Comparison of ENCODE assay signal across 10 mouse cellular contexts in genomic region chr2:90886436-90886835, GRCm38 (mm10). TPM values are rescaled to one million over a fixed set of nuclear protein-coding genes. Genes with fewer than 3 reads are reported as not detected.
DNase-seq lines count a peak whose midpoint lies in the region; ATAC-seq lines count a peak whose summit lies in the region.
"Had no signal": no experiment of that assay in that cellular context is flagged by ENCODE, and none has a peak within 500 bp of the region (broad histone marks: within the 10 kb centered on the region; RNA-seq: fewer than 3 reads in every experiment).

No protein-coding gene starts in this region.

- H3K27me3 ChIP-seq in forebrain, embryonic 16.5 days (replicated peaks; ENCODE audit: control insufficient read depth, insufficient read depth, low read length), result 0 out of 2 replicates have a peak, but pooled peaks cover 6% of the 10 kb centered on the region
- peaks cover 65% of the 10 kb centered on the region for H3K27me3 ChIP-seq in midbrain, embryonic 11.5 days (ENCODE audit: control insufficient read depth, insufficient read depth, low read length)

- intact Hi-C loops in left cerebral cortex, postnatal 36 days (cut with DNase I), result loop anchor here (2.0 kb wide), 1 partner anchor 16 kb away; no protein-coding TSS in a partner anchor

- ATAC-seq in frontal cortex, adult (ENCODE audit: low TSS enrichment), result peak; percentile 4; the same call in 1 of the 2 replicates
- ATAC-seq in forebrain, embryonic 16.5 days, result no peak
- ATAC-seq in midbrain, embryonic 11.5 days (ENCODE audit: low FRiP score), result no peak
- no peak for ATAC-seq in inflammation-experienced regulatory T-cells, adult 6 months

- peak overlapping the region; percentile 80 for H3K27ac ChIP-seq in forebrain, embryonic 16.5 days (ENCODE audit: low read length)
- no peak overlapping the region for H3K27ac ChIP-seq in midbrain, embryonic 11.5 days (ENCODE audit: low read depth, low read length)

- peaks cover 33% of the 10 kb centered on the region for H3K4me1 ChIP-seq in forebrain, embryonic 16.5 days (replicated peaks; ENCODE audit: control insufficient read depth, insufficient read depth, low read length)
- peaks cover 17% of the 10 kb centered on the region for H3K4me1 ChIP-seq in midbrain, embryonic 11.5 days (ENCODE audit: control insufficient read depth, insufficient read depth, low read length)

- no peaks in the 10 kb centered on the region for H3K9me3 ChIP-seq in forebrain, embryonic 16.5 days (ENCODE audit: control insufficient read depth, low read length)
- H3K9me3 ChIP-seq in midbrain, embryonic 11.5 days (ENCODE audit: control insufficient read depth, low read length), result no peaks in the 10 kb centered on the region

- peak overlapping the region; percentile 72 for H3K4me3 ChIP-seq in forebrain, embryonic 16.5 days (replicated peaks; ENCODE audit: low read length)
- peak overlapping the region; percentile 49 for H3K4me3 ChIP-seq in midbrain, embryonic 11.5 days (ENCODE audit: low read depth, low read length)
- H3K4me3 ChIP-seq: myocyte had no signal

- 27% methylated on average over 6 of the region's 6 CpGs for WGBS in forebrain, embryonic 16.5 days
- WGBS in midbrain, embryonic 11.5 days, result 25% methylated on average over 6 of the region's 6 CpGs

- DNase-seq in frontal cortex, postnatal 10 days (ENCODE audit: low spot score in 2 of 2), result no peak
- DNase-seq in brain, adult 2 months (ENCODE audit: low read depth, low spot score), result peak; percentile 62
- DNase-seq in midbrain, embryonic 11.5 days (ENCODE audit: low spot score, missing footprints), result peak; percentile 91
- DNase-seq in testis, postnatal 10 days (ENCODE audit: low spot score), result no peak
- DNase-seq in left cerebral cortex, postnatal 36 days (ENCODE audit: low spot score in 2 of 2), result no peak
- DNase-seq: thymus, postnatal 36 days had no signal

- H3K4me2 ChIP-seq in forebrain, embryonic 16.5 days (ENCODE audit: low read length), result peak overlapping the region; percentile 69
- H3K4me2 ChIP-seq in midbrain, embryonic 11.5 days, result peak overlapping the region; percentile 94

- peak overlapping the region; percentile 83 for H3K9ac ChIP-seq in forebrain, embryonic 16.5 days (replicated peaks; ENCODE audit: low read depth, low read length)
- peak overlapping the region; percentile 77 for H3K9ac ChIP-seq in midbrain, embryonic 11.5 days (ENCODE audit: low read length)

- no peaks in the 10 kb centered on the region for H3K36me3 ChIP-seq in forebrain, embryonic 16.5 days (ENCODE audit: control insufficient read depth, insufficient read depth)
- no peaks in the 10 kb centered on the region for H3K36me3 ChIP-seq in midbrain, embryonic 11.5 days (ENCODE audit: control insufficient read depth, insufficient read depth, low read length)

RNA-seq across cellular contexts. Expression of gene C1qtnf4, which starts 0.8 kb away (rescaled TPM):
- 28.6 and 29.9 TPM in 2 replicates for polyA plus RNA-seq in forebrain, embryonic 16.5 days (2015; fragmentation: Nextera tagmentation; extraction: Ambion mirVana)
- polyA plus RNA-seq in midbrain, embryonic 11.5 days (2014; fragmentation: Nextera tagmentation; extraction: Ambion mirVana), result 12.3 and 13.1 TPM in 2 replicates
- polyA plus RNA-seq in inflammation-experienced regulatory T-cells, adult 6 months (2017; shearing (Covaris generic)), result 1 to 10 TPM in 2 of 3 experiments, under 1 TPM in 1; 0.65 to 1.7 (median 1.2) TPM
- total RNA-seq in left cerebral cortex, postnatal 36 days (2021), result 100 to 1,000 TPM; 279 to 315 TPM

RNA-seq across cellular contexts. Expression of gene Kbtbd4, which starts 18.1 kb away (rescaled TPM):
- 61.9 and 62.3 TPM in 2 replicates for polyA plus RNA-seq in forebrain, embryonic 16.5 days (2015; fragmentation: Nextera tagmentation; extraction: Ambion mirVana)
- 45.3 and 48.8 TPM in 2 replicates for polyA plus RNA-seq in midbrain, embryonic 11.5 days (2014; fragmentation: Nextera tagmentation; extraction: Ambion mirVana)
- polyA plus RNA-seq in inflammation-experienced regulatory T-cells, adult 6 months (2017; shearing (Covaris generic)), result 10 to 100 TPM; 44.8 to 51.0 (median 45.0) TPM
- 10 to 100 TPM; 39.6 to 39.8 TPM for total RNA-seq in left cerebral cortex, postnatal 36 days (2021)

RNA-seq across cellular contexts. Expression of gene Ndufs3, which starts 18.2 kb away (rescaled TPM):
- polyA plus RNA-seq in forebrain, embryonic 16.5 days (2015; fragmentation: Nextera tagmentation; extraction: Ambion mirVana), result 211 and 212 TPM in 2 replicates
- 200 and 204 TPM in 2 replicates for polyA plus RNA-seq in midbrain, embryonic 11.5 days (2014; fragmentation: Nextera tagmentation; extraction: Ambion mirVana)
- 100 to 1,000 TPM; 108 to 135 (median 118) TPM for polyA plus RNA-seq in inflammation-experienced regulatory T-cells, adult 6 months (2017; shearing (Covaris generic))
- 100 to 1,000 TPM; 229 to 240 TPM for total RNA-seq in left cerebral cortex, postnatal 36 days (2021)

RNA-seq across cellular contexts. Expression of gene Mtch2, which starts 39.5 kb away (rescaled TPM):
- polyA plus RNA-seq in forebrain, embryonic 16.5 days (2015; fragmentation: Nextera tagmentation; extraction: Ambion mirVana), result 264 and 287 TPM in 2 replicates
- 257 and 260 TPM in 2 replicates for polyA plus RNA-seq in midbrain, embryonic 11.5 days (2014; fragmentation: Nextera tagmentation; extraction: Ambion mirVana)
- polyA plus RNA-seq in inflammation-experienced regulatory T-cells, adult 6 months (2017; shearing (Covaris generic)), result 100 to 1,000 TPM; 115 to 143 (median 119) TPM
- total RNA-seq in left cerebral cortex, postnatal 36 days (2021), result 100 to 1,000 TPM in 1 of 2 experiments, 10 to 100 TPM in 1; 97.5 to 124 TPM

RNA-seq across cellular contexts. Expression of gene Celf1, which starts 53.7 kb away (rescaled TPM):
- 130 and 144 TPM in 2 replicates for polyA plus RNA-seq in forebrain, embryonic 16.5 days (2015; fragmentation: Nextera tagmentation; extraction: Ambion mirVana)
- polyA plus RNA-seq in midbrain, embryonic 11.5 days (2014; fragmentation: Nextera tagmentation; extraction: Ambion mirVana), result 99.8 and 103 TPM in 2 replicates
- 10 to 100 TPM; 48.4 to 57.0 (median 49.4) TPM for polyA plus RNA-seq in inflammation-experienced regulatory T-cells, adult 6 months (2017; shearing (Covaris generic))
- 100 to 1,000 TPM; 145 to 163 TPM for total RNA-seq in left cerebral cortex, postnatal 36 days (2021)

Comparison
In these comparisons a context has a peak if more than half of its experiments do, and no peak if none do; other contexts are left out.
1. DNase-seq: peak in brain, adult 2 months (single experiment) and midbrain, embryonic 11.5 days (single experiment); none in frontal cortex, postnatal 10 days (0 of 2), testis, postnatal 10 days (single experiment) and left cerebral cortex, postnatal 36 days (0 of 2).